Mouse (Mus musculus): ENCODE results near the gene Sp7.

DNA sequence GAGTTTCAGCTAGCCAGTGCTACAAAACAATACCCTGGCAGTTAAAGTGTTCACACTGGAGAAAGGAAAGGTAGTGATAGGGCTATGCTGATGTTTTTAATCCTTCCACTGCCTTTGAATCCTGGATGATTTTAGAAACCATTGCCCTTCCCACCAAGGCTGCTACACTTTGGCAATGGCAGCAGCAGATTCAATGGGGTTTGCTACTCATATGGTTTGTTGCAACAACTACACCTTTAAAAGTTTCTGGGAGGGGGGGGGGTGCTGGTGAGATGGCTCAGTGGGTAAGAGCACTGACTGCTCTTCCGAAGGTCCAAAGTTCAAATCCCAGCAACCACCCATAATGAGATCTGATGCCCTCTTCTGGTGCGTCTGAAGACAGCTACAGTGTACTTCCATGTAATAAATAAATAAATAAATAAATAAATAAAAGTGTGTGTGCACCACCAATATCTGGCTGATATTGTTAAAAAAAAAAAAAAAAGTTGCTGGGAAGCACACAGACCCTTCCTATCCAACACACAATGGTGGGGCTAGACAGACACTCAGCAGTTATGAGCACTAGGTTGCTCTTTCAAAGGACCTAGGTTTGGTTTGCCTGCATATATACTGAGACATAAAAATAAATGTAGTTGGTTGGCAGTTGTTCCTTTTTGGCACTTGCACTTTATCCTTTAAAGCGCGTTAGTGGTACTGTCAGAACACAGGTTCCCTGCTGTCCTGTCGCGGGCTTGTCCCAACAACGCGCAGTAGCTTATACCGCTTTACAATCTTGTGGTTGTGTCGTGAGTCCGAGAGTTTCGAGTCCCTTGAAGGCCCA is 42.1 kb downstream of the Sp7 start:
- no peak for TF ChIP-seq CTCF (IDR thresholded peaks at IDR 0.05; ENCODE audit: low read depth)
- no peak for TF ChIP-seq EP300 (optimal IDR thresholded peaks at IDR 0.05)
